Mouse (Mus musculus) activated CD4-positive, CD25-positive, alpha-beta regulatory T cell, adult 4 months (primary cell): Measurements from ENCODE around the gene Fpr-rs4. TPM values are rescaled to one million over a fixed set of nuclear protein-coding genes. Genes with fewer than 3 reads are reported as not detected.
"Not testable (repeated sequence)": the region's sequence is repeated elsewhere in the genome, so short reads cannot be mapped to it uniquely, and the experiment has no call there.

Source experiments
- ATAC-seq: one replicate; pipeline ENCODE4 v1.8.0; 2017
- polyA plus RNA-seq, 2 experiments: library from polyadenylated mRNA; unstranded; fragments of 100-300 nt; shearing (Covaris generic); gene quantifications; one replicate each; pipeline ENCODE4 v1.2.1; 2017

Gene Fpr-rs4
- not detected for polyA plus RNA-seq

GRCm38 (mm10) chr17:18021433-18021832, at the start of gene Fpr-rs4:
Fpr-rs4 (plus strand) TSS chr17:18021733.
- ATAC-seq = no peak

DNA sequence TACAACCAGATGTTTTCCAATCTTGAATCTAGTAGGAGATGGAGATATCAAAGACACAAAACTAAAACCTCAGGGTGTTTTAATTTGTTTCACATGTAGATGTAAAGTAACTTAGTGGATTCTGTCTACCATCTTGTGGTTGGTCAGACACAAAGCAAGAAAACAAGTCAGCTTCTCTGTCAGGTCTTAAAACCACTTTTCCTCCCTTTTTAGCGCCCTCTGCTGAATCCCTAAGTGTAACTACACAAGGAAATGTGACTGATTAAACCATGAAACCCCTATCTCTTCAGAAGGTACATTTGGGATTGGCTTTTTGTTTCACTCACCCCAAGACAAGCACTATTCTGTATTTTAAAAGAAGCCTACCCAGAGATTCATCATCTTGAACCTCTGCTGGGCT, 48.1 kb upstream of the Fpr-rs4 start:
- ATAC-seq = no peak

- not testable (repeated sequence) for ATAC-seq
These were observed 40.3 kb upstream of the Fpr-rs4 start for GRCm38 (mm10) chr17:17981232-17981631.

DNA sequence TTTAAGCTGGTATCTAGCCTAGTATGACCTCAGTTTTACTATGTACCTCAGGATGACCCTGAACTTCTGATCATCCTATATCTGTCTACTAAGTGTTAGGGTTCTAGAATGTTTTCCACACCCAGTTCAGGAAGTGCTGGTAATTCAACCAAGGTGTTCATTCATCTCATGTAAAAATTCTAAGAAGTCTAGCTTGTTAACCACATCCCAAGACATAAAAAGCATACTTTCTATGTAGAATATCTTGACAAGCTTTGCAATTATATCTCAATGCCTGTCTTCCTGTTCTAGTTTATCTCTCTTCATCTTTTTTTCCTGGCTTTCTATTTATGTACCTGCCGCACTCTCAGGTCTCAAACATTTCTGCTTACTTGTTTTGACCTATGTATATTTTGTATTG, 16.8 kb upstream of the Fpr-rs4 start:
- peak; percentile 70 for ATAC-seq

GRCm38 (mm10) chr17:18049124-18049523, 27.6 kb downstream of the Fpr-rs4 start, which contains the start of gene Vmn2r124:
Vmn2r124 (plus strand) TSS chr17:18049424.
- ATAC-seq = no peak

Other genes with a start within 250 kb of the Fpr-rs4 start
- 1 to 10 TPM; 5.1 to 6.2 TPM for gene Spaca6, start 194.6 kb upstream of the Fpr-rs4 start, polyA plus RNA-seq
- not detected for gene Has1, start 166.5 kb upstream of the Fpr-rs4 start, polyA plus RNA-seq
- under 1 TPM in 1 of 2 experiments, not detected in 1; 0.33 TPM for gene Fpr1, start 137.8 kb upstream of the Fpr-rs4 start, polyA plus RNA-seq
- gene Fpr2, start 133.9 kb upstream of the Fpr-rs4 start, polyA plus RNA-seq = under 1 TPM in 1 of 2 experiments, not detected in 1; 0.69 TPM
- under 1 TPM in 1 of 2 experiments, not detected in 1; 0.54 TPM for gene Fpr3, start 133.9 kb upstream of the Fpr-rs4 start, polyA plus RNA-seq
- gene Vmn2r124, start 27.7 kb downstream of the Fpr-rs4 start, polyA plus RNA-seq = under 1 TPM in 1 of 2 experiments, not detected in 1; 0.12 TPM
- not detected for gene Vmn2r91, start 63.3 kb downstream of the Fpr-rs4 start, polyA plus RNA-seq
- gene Vmn2r92, start 130.2 kb downstream of the Fpr-rs4 start, polyA plus RNA-seq = under 1 TPM in 1 of 2 experiments, not detected in 1; 0.05 TPM